Mouse (Mus musculus) embryonic fibroblast, embryonic 13.5 days (primary cell): Measurements from ENCODE around the gene Aldh4a1. TPM values are rescaled to one million over a fixed set of nuclear protein-coding genes. Genes with fewer than 3 reads are reported as not detected.

Experiments
- H3K27ac ChIP-seq: 2 replicates; pipeline ENCODE4 v1.5.1; 2012; ENCODE audit warnings: low read length, control low read depth, inconsistent platforms; ENCODE audit not compliant: insufficient read depth
- H3K4me1 ChIP-seq: 2 replicates; pipeline ENCODE4 v1.6.1; 2011; ENCODE audit warnings: low read length; ENCODE audit not compliant: control insufficient read depth, insufficient read depth
- H3K4me3 ChIP-seq: 2 replicates; pipeline ENCODE4 v1.5.1; 2011; ENCODE audit warnings: mild to moderate bottlenecking, control low read depth, low read length; ENCODE audit not compliant: insufficient read depth
- CTCF ChIP-seq: IDR thresholded peaks from 2 replicates; pipeline ENCODE4 v1.5.1; 2011; ENCODE audit warnings: mild to moderate bottlenecking, control low read depth, low read length, moderate library complexity, borderline replicate concordance; ENCODE audit not compliant: insufficient read depth
- POLR2A ChIP-seq: IDR thresholded peaks from 2 replicates; pipeline ENCODE4 v1.6.1; 2011; ENCODE audit warnings: low read depth, mild to moderate bottlenecking, control low read depth, low read length, moderate library complexity
- polyA plus RNA-seq: library from polyadenylated mRNA; stranded (reverse); fragments of >200 nt; gene quantifications from 2 replicates; pipeline ENCODE4 v1.2.4, GENCODE M21; 2011; ENCODE audit warnings: low read depth; ENCODE audit not compliant: missing spikeins, insufficient read length

Gene Aldh4a1
- polyA plus RNA-seq, 1 experiment, result 27.0 TPM

- TF ChIP-seq CTCF, result no peak
- TF ChIP-seq POLR2A, result no peak
- Histone ChIP-seq H3K4me3 (no peak overlapping the region), H3K27ac (no peak overlapping the region), H3K4me1 (peaks cover 3% of the 10 kb centered on the region; the same call in 1 of the 2 replicates)
These were observed 9.6 kb downstream of the Aldh4a1 start for GRCm38 (mm10) chr4:139632254-139632580.

- H3K4me1 ChIP-seq, result peaks cover 6% of the 10 kb centered on the region; the same call in 1 of the 2 replicates
- no peak overlapping the region for H3K27ac ChIP-seq
- TF ChIP-seq POLR2A, result no peak
- TF ChIP-seq CTCF, result peak; percentile 98
- H3K4me3 ChIP-seq, result no peak overlapping the region
These were observed 13.7 kb downstream of the Aldh4a1 start for GRCm38 (mm10) chr4:139636373-139636772.

- H3K27ac ChIP-seq, result no peak overlapping the region
- TF ChIP-seq POLR2A, result no peak
- no peak for TF ChIP-seq CTCF
- H3K4me1 ChIP-seq, result peaks cover 9% of the 10 kb centered on the region; the same call in 1 of the 2 replicates
- no peak overlapping the region for H3K4me3 ChIP-seq
These were observed 15.2 kb downstream of the Aldh4a1 start for GRCm38 (mm10) chr4:139637847-139638246.

GRCm38 (mm10) chr4:139638356-139638755, 15.7 kb downstream of the Aldh4a1 start:
- H3K4me1 ChIP-seq, result peaks cover 9% of the 10 kb centered on the region; the same call in 1 of the 2 replicates
- TF ChIP-seq CTCF, result no peak
- no peak for TF ChIP-seq POLR2A

DNA sequence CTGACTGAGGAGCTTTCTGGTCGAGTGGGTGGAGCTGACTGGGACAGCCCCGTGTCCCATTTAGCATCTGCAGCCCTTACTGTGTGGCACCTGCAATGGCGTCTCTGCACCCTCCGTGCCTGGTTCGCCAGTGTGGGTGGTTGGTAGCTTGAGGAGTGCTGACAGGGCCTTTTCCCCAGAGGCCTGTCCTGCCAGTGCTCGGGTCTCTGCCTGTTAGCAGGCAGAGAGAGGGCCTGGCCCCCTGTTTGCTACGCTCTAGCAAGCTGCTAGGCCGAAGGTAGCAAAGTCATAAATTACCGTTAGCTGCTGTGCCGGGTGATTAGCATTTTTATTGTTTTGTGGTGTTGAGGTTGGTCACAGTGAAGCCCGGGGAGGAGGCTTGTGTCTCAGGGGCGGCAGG, 17.1 kb downstream of the Aldh4a1 start:
- H3K27ac ChIP-seq, result no peak overlapping the region
- no peak overlapping the region for H3K4me3 ChIP-seq
- peaks cover 9% of the 10 kb centered on the region; the same call in 1 of the 2 replicates for H3K4me1 ChIP-seq
- TF ChIP-seq CTCF (no peak), POLR2A (no peak)

More at GRCm38 (mm10) chr4:139638356-139638755, 15.7 kb downstream of the Aldh4a1 start:
- Histone ChIP-seq H3K27ac (no peak overlapping the region), H3K4me3 (no peak overlapping the region)

- H3K27ac ChIP-seq, result no peak overlapping the region
- no peak overlapping the region for H3K4me3 ChIP-seq
- H3K4me1 ChIP-seq, result peaks cover 9% of the 10 kb centered on the region; the same call in 1 of the 2 replicates
- no peak for TF ChIP-seq POLR2A
- TF ChIP-seq CTCF, result no peak
These were observed 17.7 kb downstream of the Aldh4a1 start for GRCm38 (mm10) chr4:139640333-139640732.

- TF ChIP-seq POLR2A (no peak), CTCF (no peak)
- peaks cover 9% of the 10 kb centered on the region; the same call in 1 of the 2 replicates for H3K4me1 ChIP-seq
- no peak overlapping the region for H3K4me3 ChIP-seq
- no peak overlapping the region for H3K27ac ChIP-seq
These were observed 18.1 kb downstream of the Aldh4a1 start for GRCm38 (mm10) chr4:139640775-139641174.

GRCm38 (mm10) chr4:139641829-139642425, 19.3 kb downstream of the Aldh4a1 start:
- Histone ChIP-seq H3K4me1 (peaks cover 9% of the 10 kb centered on the region; the same call in 1 of the 2 replicates), H3K27ac (no peak overlapping the region), H3K4me3 (no peak overlapping the region)
- no peak for TF ChIP-seq CTCF
- no peak for TF ChIP-seq POLR2A

- Histone ChIP-seq H3K4me1 (peaks cover 5% of the 10 kb centered on the region; the same call in 1 of the 2 replicates), H3K4me3 (no peak overlapping the region), H3K27ac (no peak overlapping the region)
- TF ChIP-seq POLR2A (no peak), CTCF (peak; percentile 96)
These were observed 21.3 kb downstream of the Aldh4a1 start for GRCm38 (mm10) chr4:139643972-139644371.

DNA sequence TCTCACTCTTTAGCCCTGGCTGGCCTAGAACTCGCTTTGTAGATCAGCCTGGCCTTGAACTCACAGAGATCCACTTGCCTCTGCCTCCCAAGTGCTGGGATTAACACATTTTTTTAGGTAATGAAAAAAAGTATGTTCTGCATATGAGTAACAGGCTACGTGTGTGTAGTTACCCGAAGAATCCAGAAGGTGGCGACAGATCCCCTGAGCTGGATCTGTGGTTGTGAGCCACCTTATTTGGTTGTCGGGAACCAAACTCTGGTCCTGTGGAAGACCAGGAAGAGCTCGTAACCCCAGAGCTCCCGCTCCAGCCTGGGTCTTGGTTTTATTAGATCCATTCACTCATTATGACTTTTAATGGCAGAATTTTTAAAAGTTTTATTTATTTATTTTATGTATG, 24.2 kb downstream of the Aldh4a1 start:
- Histone ChIP-seq H3K27ac (no peak overlapping the region), H3K4me1 (no peaks in the 10 kb centered on the region), H3K4me3 (no peak overlapping the region)
- TF ChIP-seq POLR2A, result no peak
- TF ChIP-seq CTCF, result no peak
